Mouse (Mus musculus): ENCODE data around the gene Mpzl3.

Gene Mpzl3

GRCm38 (mm10) chr9:45105596-45106374 is 50.8 kb downstream of the Mpzl3 start:
- no peak for DNase-seq

- peak; percentile 82 for DNase-seq
These were observed 60.7 kb downstream of the Mpzl3 start for GRCm38 (mm10) chr9:45115706-45116105.

- DNase-seq, result no peak
These were observed 61.8 kb downstream of the Mpzl3 start for GRCm38 (mm10) chr9:45116819-45117218.

- DNase-seq, result no peak
These were observed 62.9 kb downstream of the Mpzl3 start, which contains the start of gene Scn2b for GRCm38 (mm10) chr9:45117741-45118431. Gene Scn2b (plus strand): TSS chr9:45117782.

- peak; percentile 88 for DNase-seq
These were observed 63.6 kb downstream of the Mpzl3 start for GRCm38 (mm10) chr9:45118552-45118951.

GRCm38 (mm10) chr9:45119316-45119953 is 64.4 kb downstream of the Mpzl3 start:
- DNase-seq, result no peak

GRCm38 (mm10) chr9:45119954-45120530 is 65.1 kb downstream of the Mpzl3 start:
- no peak for DNase-seq

GRCm38 (mm10) chr9:45120567-45120966 is 65.6 kb downstream of the Mpzl3 start:
- no peak for DNase-seq

GRCm38 (mm10) chr9:45121001-45121400 is 66.0 kb downstream of the Mpzl3 start:
- DNase-seq, result no peak

- DNase-seq, result peak; percentile 84
These were observed 66.8 kb downstream of the Mpzl3 start for GRCm38 (mm10) chr9:45121769-45122168.

GRCm38 (mm10) chr9:45122209-45122761 is 67.3 kb downstream of the Mpzl3 start:
- peak; percentile 64 for DNase-seq

GRCm38 (mm10) chr9:45125211-45125610 is 70.2 kb downstream of the Mpzl3 start:
- no peak for DNase-seq

- no peak for DNase-seq
These were observed 72.0 kb downstream of the Mpzl3 start for GRCm38 (mm10) chr9:45126941-45127340.

Data from cerebellum, adult 11 months (tissue).